Mouse (Mus musculus) CH12.LX (cell line): ENCODE measurements at regions not wholly inside any gene's neighbourhood (a gene's known extent, or its start where the extent isn't known, plus 50 kb on each side); places are given as distances from the start of the nearest gene placed in this dataset.

Source experiments
- DNase-seq: peaks from one replicate; pipeline ENCODE4 v3.0.0-alpha.2; 2013; ENCODE audit errors: extremely low read depth
- H3K27ac ChIP-seq: 2 replicates; pipeline ENCODE4 v1.5.1; 2012; ENCODE audit warnings: low read depth, mild to moderate bottlenecking, control low read depth, moderate library complexity; ENCODE audit not compliant: insufficient read depth
- H3K27me3 ChIP-seq: replicated peaks from 2 replicates; pipeline ENCODE3; 2012; ENCODE audit warnings: inconsistent platforms
- H3K36me3 ChIP-seq, 2 experiments: replicated peaks in 1 of 2; 2 replicates each; pipeline versions ENCODE3 to v1.6.1; 2012; ENCODE audit warnings: inconsistent platforms in 1 of 2, low read length in 1 of 2, mild to moderate bottlenecking in 1 of 2, mixed read lengths in 1 of 2, moderate library complexity in 1 of 2; ENCODE audit not compliant: control insufficient read depth in 1 of 2, insufficient read depth in 1 of 2
- H3K4me1 ChIP-seq, 2 experiments: 2 replicates each; pipeline ENCODE4 v1.6.1; 2012; ENCODE audit warnings: inconsistent platforms in 1 of 2, moderate library complexity in 1 of 2; ENCODE audit not compliant: insufficient read depth in 2 of 2, control insufficient read depth in 1 of 2
- H3K4me2 ChIP-seq: 2 replicates; pipeline ENCODE4 v1.6.1; 2012; ENCODE audit warnings: low read depth, mild to moderate bottlenecking, control low read depth; ENCODE audit not compliant: poor library complexity, insufficient read depth, severe bottlenecking
- H3K4me3 ChIP-seq, 3 experiments: fragments of 150-350 bp in 1 of 3; sonication (generic) in 1 of 3; replicated peaks in 1 of 3; 2 replicates each; pipeline versions ENCODE3 to v1.5.1; 2011 to 2012; ENCODE audit warnings: low read depth in 2 of 3, low read length in 2 of 3, mild to moderate bottlenecking in 2 of 3, moderate library complexity in 2 of 3, control low read depth in 1 of 3, improper control_type of control experiment in 1 of 3, inconsistent platforms in 1 of 3, mixed read lengths in 1 of 3; ENCODE audit not compliant: poor library complexity in 1 of 3
- H3K79me2 ChIP-seq: replicated peaks from 2 replicates; pipeline ENCODE4 v1.6.1; 2012; ENCODE audit warnings: mild to moderate bottlenecking, moderate library complexity; ENCODE audit not compliant: control insufficient read depth, poor library complexity, insufficient read depth, severe bottlenecking; ENCODE audit errors: extremely low read depth
- H3K9ac ChIP-seq: 2 replicates; pipeline ENCODE4 v1.6.1; 2012; ENCODE audit warnings: low read depth, mild to moderate bottlenecking, control low read depth, moderate library complexity; ENCODE audit not compliant: insufficient read depth
- H3K9me3 ChIP-seq: replicated peaks from 2 replicates; pipeline ENCODE3; 2012; ENCODE audit warnings: low read length, inconsistent platforms, mixed read lengths
- BHLHE40 ChIP-seq: IDR thresholded peaks from 2 replicates; pipeline ENCODE4 v1.6.1; 2011; ENCODE audit warnings: mild to moderate bottlenecking, low read depth, low read length, improper control_type of control experiment
- CHD1 ChIP-seq: IDR thresholded peaks from 2 replicates; pipeline ENCODE4 v1.6.1; 2012; ENCODE audit warnings: low read depth, low read length, improper control_type of control experiment, inconsistent platforms
- CHD2 ChIP-seq: IDR thresholded peaks from 2 replicates; pipeline ENCODE4 v1.6.1; 2011; ENCODE audit warnings: low read length, improper control_type of control experiment
- CTCF ChIP-seq, 2 experiments: IDR thresholded peaks in 1 of 2; conservative IDR thresholded peaks in 1 of 2; 2 replicates each; pipeline ENCODE4 v1.5.1; 2011 to 2012; ENCODE audit warnings: low read depth in 2 of 2, low read length in 2 of 2, improper control_type of control experiment in 1 of 2, inconsistent platforms in 1 of 2, mild to moderate bottlenecking in 1 of 2, moderate library complexity in 1 of 2
- ELF1 ChIP-seq: IDR thresholded peaks from 2 replicates; pipeline ENCODE4 v1.6.1; 2014; ENCODE audit warnings: low read depth, mild to moderate bottlenecking, inconsistent platforms, low read length, improper control_type of control experiment
- EP300 ChIP-seq: IDR thresholded peaks from 2 replicates; pipeline ENCODE4 v1.6.1; 2011; ENCODE audit warnings: low read length, improper control_type of control experiment
- ETS1 ChIP-seq: conservative IDR thresholded peaks from 2 replicates; pipeline ENCODE4 v1.6.1; 2012; ENCODE audit warnings: low read depth, mild to moderate bottlenecking, inconsistent platforms, low read length, improper control_type of control experiment, moderate library complexity
- HCFC1 ChIP-seq: IDR thresholded peaks from 2 replicates; pipeline ENCODE4 v1.6.1; 2012; ENCODE audit warnings: low read depth, mild to moderate bottlenecking, inconsistent platforms, low read length, improper control_type of control experiment
- IRF4 ChIP-seq: IDR thresholded peaks from 2 replicates; pipeline ENCODE4 v1.6.1; 2014; ENCODE audit warnings: low read depth, mild to moderate bottlenecking, inconsistent platforms, low read length, improper control_type of control experiment
- JUN ChIP-seq: IDR thresholded peaks from 2 replicates; pipeline ENCODE4 v1.6.1; 2011; ENCODE audit warnings: low read depth, mild to moderate bottlenecking, low read length, improper control_type of control experiment, moderate library complexity; ENCODE audit not compliant: insufficient read depth
- MEF2A ChIP-seq: IDR thresholded peaks from 2 replicates; pipeline ENCODE4 v1.6.1; 2014; ENCODE audit warnings: low read depth, mild to moderate bottlenecking, inconsistent platforms, low read length, improper control_type of control experiment, borderline replicate concordance
- MYC ChIP-seq: IDR thresholded peaks from 2 replicates; pipeline ENCODE4 v1.6.1; 2011; ENCODE audit warnings: low read depth, mild to moderate bottlenecking, improper control_type of control experiment, low read length
- NELFE ChIP-seq: IDR thresholded peaks from 2 replicates; pipeline ENCODE4 v1.6.1; 2011; ENCODE audit warnings: low read depth, low read length, improper control_type of control experiment
- NRF1 ChIP-seq: IDR thresholded peaks from 2 replicates; pipeline ENCODE4 v1.6.1; 2014; ENCODE audit warnings: low read depth, mild to moderate bottlenecking, inconsistent platforms, low read length, improper control_type of control experiment, moderate library complexity
- PAX5 ChIP-seq: IDR thresholded peaks from 2 replicates; pipeline ENCODE4 v1.6.1; 2012; ENCODE audit warnings: low read length, inconsistent platforms, mixed read lengths
- POLR2AphosphoS2 ChIP-seq: IDR thresholded peaks from 2 replicates; pipeline ENCODE4 v1.6.1; 2011; ENCODE audit warnings: low read depth, low read length, improper control_type of control experiment
- RCOR1 ChIP-seq: conservative IDR thresholded peaks from 2 replicates; pipeline ENCODE4 v1.6.1; 2012; ENCODE audit warnings: low read depth, mild to moderate bottlenecking, inconsistent platforms, low read length, improper control_type of control experiment
- TCF12 ChIP-seq: IDR thresholded peaks from 2 replicates; pipeline ENCODE4 v1.6.1; 2014; ENCODE audit warnings: low read depth, mild to moderate bottlenecking, inconsistent platforms, low read length, improper control_type of control experiment
- UBTF ChIP-seq: IDR thresholded peaks from 2 replicates; pipeline ENCODE4 v1.6.1; 2012; ENCODE audit warnings: low read depth, mild to moderate bottlenecking, inconsistent platforms, low read length, improper control_type of control experiment, moderate library complexity
- USF1 ChIP-seq: IDR thresholded peaks from 2 replicates; pipeline ENCODE4 v1.6.1; 2014; ENCODE audit warnings: low read depth, mild to moderate bottlenecking, inconsistent platforms, low read length, improper control_type of control experiment
- USF2 ChIP-seq: conservative IDR thresholded peaks from 2 replicates; pipeline ENCODE4 v1.6.1; 2011; ENCODE audit warnings: low read depth, low read length, improper control_type of control experiment
- ZC3H11A ChIP-seq: IDR thresholded peaks from 2 replicates; pipeline ENCODE4 v1.6.1; 2012; ENCODE audit warnings: low read depth, mild to moderate bottlenecking, inconsistent platforms, low read length, improper control_type of control experiment
- ZNF384 ChIP-seq: IDR thresholded peaks from 2 replicates; pipeline ENCODE4 v1.6.1; 2012; ENCODE audit warnings: low read depth, low read length, improper control_type of control experiment, inconsistent platforms
- dilution Hi-C: fragments of 300-500 bp; cut with MboI; formaldehyde crosslinking; loops from 2 replicates; pipeline ENCODE4 v1.14.3; 2020; ENCODE audit warnings: low sequenced_read_pairs; ENCODE audit not compliant: extremely low pct_unique_long_range_greater_than_20kb, extremely low pct_ligation_motif_present
- in situ Hi-C: fragments of 300-500 bp; cut with MboI; formaldehyde crosslinking; loops from 3 replicates; pipeline ENCODE4 v1.14.3; 2019; ENCODE audit warnings: low sequenced_read_pairs, low pct_ligation_motif_present, low pct_unique_long_range_greater_than_20kb, mixed read lengths

- Histone ChIP-seq H3K79me2 (no peaks in the 10 kb centered on the region), H3K4me2 (no peak overlapping the region), H3K4me3 (no peak overlapping the region), H3K4me1 (no peaks in the 10 kb centered on the region), H3K36me3 (no peaks in the 10 kb centered on the region), H3K9ac (no peak overlapping the region), H3K27ac (no peak overlapping the region), H3K9me3 (peaks cover 97% of the 10 kb centered on the region), H3K27me3 (no peaks in the 10 kb centered on the region)
- in situ Hi-C loops (no loop called here), dilution Hi-C loops (no loop called here)
- TF ChIP-seq TCF12 (no peak), JUN (no peak), ZNF384 (no peak), BHLHE40 (no peak), USF1 (no peak), CHD1 (no peak), RCOR1 (no peak), POLR2AphosphoS2 (no peak), CTCF (conservative IDR thresholded peaks at IDR 0.05 in 1 of 2, IDR thresholded peaks at IDR 0.05 in 1 of 2; ENCODE audit: low read depth in 2 of 2, low read length in 2 of 2) (no peak), CHD2 (no peak), UBTF (no peak), MYC (no peak), ZC3H11A (no peak), USF2 (no peak), PAX5 (no peak), EP300 (no peak)
- DNase-seq: no peak
These were observed 352.0 kb upstream of the Zdhhc25 start for GRCm38 (mm10) chr15:88247974-88248625.

GRCm38 (mm10) chr15:88288051-88288450 lies 312.1 kb upstream of the Zdhhc25 start:
- no peak overlapping the region for H3K27ac ChIP-seq
- H3K4me2 ChIP-seq: no peak overlapping the region
- H3K36me3 ChIP-seq: no peaks in the 10 kb centered on the region
- dilution Hi-C loops (no loop called here), in situ Hi-C loops (no loop called here)
- H3K4me3 ChIP-seq: no peak overlapping the region
- H3K9ac ChIP-seq: no peak overlapping the region
- no peak for TF ChIP-seq USF1
- no peak for TF ChIP-seq MEF2A
- TF ChIP-seq IRF4: no peak
- no peak for TF ChIP-seq UBTF
- TF ChIP-seq EP300: no peak
- TF ChIP-seq ELF1: no peak
- TF ChIP-seq PAX5: no peak
- no peak for TF ChIP-seq NELFE
- no peak for TF ChIP-seq ETS1
- TF ChIP-seq NRF1: no peak
- no peak for TF ChIP-seq HCFC1
- no peaks in the 10 kb centered on the region for H3K27me3 ChIP-seq
- H3K4me1 ChIP-seq: no peaks in the 10 kb centered on the region
- no peak for DNase-seq
- no peaks in the 10 kb centered on the region for H3K79me2 ChIP-seq
- peaks cover 87% of the 10 kb centered on the region for H3K9me3 ChIP-seq
